Mouse (Mus musculus) embryonic fibroblast, embryonic 13.5 days (primary cell): ENCODE measurements around the gene 1600014C10Rik.

Experiments
- CTCF ChIP-seq: IDR thresholded peaks from 2 replicates; pipeline ENCODE4 v1.5.1; 2011; ENCODE audit warnings: mild to moderate bottlenecking, control low read depth, low read length, moderate library complexity, borderline replicate concordance; ENCODE audit not compliant: insufficient read depth
- POLR2A ChIP-seq: IDR thresholded peaks from 2 replicates; pipeline ENCODE4 v1.6.1; 2011; ENCODE audit warnings: low read depth, mild to moderate bottlenecking, control low read depth, low read length, moderate library complexity

- TF ChIP-seq POLR2A (no peak), CTCF (no peak)
Measured at GRCm38 (mm10) chr7:38237140-38237539, 54.1 kb downstream of the 1600014C10Rik start.
